Mouse (Mus musculus) ES-E14 (cell line): ENCODE measurements around the gene Fbn1. TPM values are rescaled to one million over a fixed set of nuclear protein-coding genes. Genes with fewer than 3 reads are reported as not detected.

Experiments used
- DNase-seq: peaks from one replicate; pipeline ENCODE4 v3.0.0-alpha.2; 2013; ENCODE audit warnings: low read depth, low spot score
- H3K27ac ChIP-seq: 2 replicates; pipeline ENCODE4 v1.5.1; 2012; ENCODE audit warnings: low read depth, mild to moderate bottlenecking, low read length, moderate library complexity, mixed read lengths; ENCODE audit not compliant: poor library complexity, insufficient read depth, severe bottlenecking
- H3K36me3 ChIP-seq: 2 replicates; pipeline ENCODE4 v1.6.1; 2012; ENCODE audit warnings: mild to moderate bottlenecking, low read length, moderate library complexity, mixed read lengths; ENCODE audit not compliant: control insufficient read depth, poor library complexity, insufficient read depth, severe bottlenecking
- H3K4me1 ChIP-seq, 2 experiments: fragments of 150-350 bp in 1 of 2; sonication (generic) in 1 of 2; 2 replicates each; pipeline ENCODE4 v1.6.1; 2012; ENCODE audit warnings: low read length in 2 of 2, mild to moderate bottlenecking in 1 of 2, mixed read lengths in 1 of 2; ENCODE audit not compliant: control insufficient read depth in 2 of 2, insufficient read depth in 2 of 2, poor library complexity in 1 of 2
- H3K4me3 ChIP-seq, 2 experiments: fragments of 150-350 bp in 1 of 2; sonication (generic) in 1 of 2; 2 replicates each; pipeline ENCODE4 v1.5.1; 2012; ENCODE audit warnings: low read length in 2 of 2, low read depth in 1 of 2, mild to moderate bottlenecking in 1 of 2, mixed read lengths in 1 of 2; ENCODE audit not compliant: insufficient read depth in 1 of 2, poor library complexity in 1 of 2, severe bottlenecking in 1 of 2
- H3K9ac ChIP-seq: 2 replicates; pipeline ENCODE4 v1.6.1; 2012; ENCODE audit warnings: low read depth, mild to moderate bottlenecking, low read length, mixed read lengths; ENCODE audit not compliant: poor library complexity, insufficient read depth, severe bottlenecking
- H3K9me3 ChIP-seq: fragments of 150-350 bp; sonication (generic); 2 replicates; pipeline ENCODE4 v1.6.1; 2012; ENCODE audit warnings: low read depth, mild to moderate bottlenecking, low read length; ENCODE audit not compliant: control insufficient read depth, insufficient read depth
- CHD2 ChIP-seq: IDR thresholded peaks from 2 replicates; pipeline ENCODE4 v1.6.1; 2014; ENCODE audit warnings: mild to moderate bottlenecking, low read depth, low read length, inconsistent platforms
- HCFC1 ChIP-seq: IDR thresholded peaks from 2 replicates; pipeline ENCODE4 v1.6.1; 2012; ENCODE audit warnings: low read length, inconsistent platforms, borderline replicate concordance; ENCODE audit not compliant: insufficient read depth
- MAFK ChIP-seq: IDR thresholded peaks from 2 replicates; pipeline ENCODE4 v1.6.1; 2014; ENCODE audit warnings: mild to moderate bottlenecking, low read depth, low read length, inconsistent platforms; ENCODE audit not compliant: insufficient read depth
- ZC3H11A ChIP-seq: IDR thresholded peaks from 2 replicates; pipeline ENCODE4 v1.6.1; 2012; ENCODE audit warnings: low read depth, mild to moderate bottlenecking, inconsistent platforms, low read length, borderline replicate concordance
- ZNF384 ChIP-seq: IDR thresholded peaks from 2 replicates; pipeline ENCODE4 v1.6.1; 2012; ENCODE audit warnings: low read depth, low read length, inconsistent platforms
- in situ Hi-C, 2 experiments: fragments of 600-800 bp; cut with MboI; formaldehyde crosslinking; loops; one replicate each; pipeline ENCODE4 v1.15.1; 2025; ENCODE audit warnings: low sequenced_read_pairs in 2 of 2, inconsistent platforms in 1 of 2; ENCODE audit not compliant: unreplicated experiment in 2 of 2
- total RNA-seq: library from RNA; depleted of rRNA; stranded (reverse); fragments of 300-350 nt; gene quantifications from 2 replicates; pipeline ENCODE4 v1.2.3, GENCODE M21; 2012

Gene Fbn1
- total RNA-seq, 1 experiment: 9.6 TPM

DNA sequence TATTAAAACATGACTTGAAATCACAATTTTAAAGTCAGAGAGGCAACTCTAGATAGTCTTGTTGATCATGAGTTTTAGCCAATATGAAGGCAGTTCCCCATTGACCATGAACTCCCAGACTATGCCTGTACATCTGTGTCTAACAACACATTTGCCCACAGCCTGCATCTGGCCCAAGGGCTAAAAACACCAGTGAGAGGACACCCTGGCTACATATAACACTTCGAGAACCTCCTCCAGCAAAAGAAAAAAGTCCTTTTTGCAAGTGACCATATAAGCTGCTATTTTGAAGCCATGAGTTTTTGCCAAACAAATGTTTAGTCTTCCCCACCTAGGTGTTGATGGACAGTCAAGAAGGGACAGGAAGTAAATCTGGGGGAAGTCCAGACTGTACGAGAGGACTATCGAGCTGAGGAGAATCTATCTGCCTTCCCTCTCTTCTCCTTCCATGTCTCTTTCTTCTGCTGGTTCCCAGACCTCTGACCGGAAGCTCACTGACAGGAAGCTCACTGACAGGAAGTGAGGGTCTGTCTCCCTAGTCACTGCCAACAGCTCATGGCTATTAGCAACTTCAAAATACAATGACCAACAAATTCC is 103.2 kb downstream of the Fbn1 start:
- in situ Hi-C loops: no loop called here
- H3K27ac ChIP-seq: no peak overlapping the region
- DNase-seq: no peak
- H3K36me3 ChIP-seq: no peaks in the 10 kb centered on the region
- no peaks in the 10 kb centered on the region for H3K4me1 ChIP-seq
- H3K9me3 ChIP-seq: no peaks in the 10 kb centered on the region
- no peak for TF ChIP-seq MAFK
- TF ChIP-seq CHD2: no peak
- TF ChIP-seq HCFC1: no peak
- no peak for TF ChIP-seq ZNF384
- TF ChIP-seq ZC3H11A: no peak
- H3K4me3 ChIP-seq: no peak overlapping the region
- H3K9ac ChIP-seq: no peak overlapping the region

DNA sequence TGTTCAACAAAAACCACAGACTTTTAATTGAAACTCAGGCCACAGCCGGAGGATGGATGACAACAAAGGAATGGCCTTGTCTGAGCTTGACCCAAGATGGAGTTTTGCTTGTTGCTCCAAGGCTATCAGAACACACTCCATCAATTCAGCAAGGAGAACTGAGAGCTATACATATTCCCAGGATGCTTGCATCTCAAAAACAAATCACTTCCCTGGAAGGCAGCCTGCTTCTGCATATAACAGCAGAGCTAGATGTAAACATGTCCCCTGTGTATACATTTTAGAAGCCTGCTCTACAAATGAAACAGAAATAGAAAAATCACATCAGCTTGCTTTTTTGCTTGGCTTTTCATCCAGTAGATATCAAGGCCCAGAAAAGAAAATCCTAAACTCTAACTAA is 105.5 kb downstream of the Fbn1 start:
- no peaks in the 10 kb centered on the region for H3K4me1 ChIP-seq
- no peaks in the 10 kb centered on the region for H3K36me3 ChIP-seq
- TF ChIP-seq CHD2 (no peak), MAFK (no peak), ZNF384 (no peak), HCFC1 (no peak), ZC3H11A (no peak)
- no peak overlapping the region for H3K9ac ChIP-seq
- in situ Hi-C loops: no loop called here
- H3K27ac ChIP-seq: no peak overlapping the region
- no peak overlapping the region for H3K4me3 ChIP-seq
- no peak for DNase-seq
- H3K9me3 ChIP-seq: no peaks in the 10 kb centered on the region

DNA sequence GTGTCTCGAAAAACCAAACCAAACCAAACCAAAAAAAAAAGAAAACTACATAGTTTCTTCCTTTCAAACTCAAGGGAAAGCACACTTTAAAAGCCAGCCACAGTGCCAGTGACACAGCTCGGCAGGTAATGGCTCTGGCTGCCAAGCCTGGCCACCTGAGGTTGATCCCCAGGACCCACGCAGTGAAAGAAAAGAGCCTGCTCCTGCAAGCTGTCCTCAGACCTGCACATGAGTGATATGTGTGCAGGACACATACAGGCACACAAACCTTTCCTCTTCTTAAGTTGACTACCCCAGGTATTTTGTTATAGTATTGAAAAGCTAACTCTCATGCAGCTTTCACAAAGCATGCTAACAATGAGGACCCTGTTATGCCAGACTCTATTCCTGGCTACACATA is 107.7 kb downstream of the Fbn1 start:
- no peaks in the 10 kb centered on the region for H3K9me3 ChIP-seq
- in situ Hi-C loops: no loop called here

DNA sequence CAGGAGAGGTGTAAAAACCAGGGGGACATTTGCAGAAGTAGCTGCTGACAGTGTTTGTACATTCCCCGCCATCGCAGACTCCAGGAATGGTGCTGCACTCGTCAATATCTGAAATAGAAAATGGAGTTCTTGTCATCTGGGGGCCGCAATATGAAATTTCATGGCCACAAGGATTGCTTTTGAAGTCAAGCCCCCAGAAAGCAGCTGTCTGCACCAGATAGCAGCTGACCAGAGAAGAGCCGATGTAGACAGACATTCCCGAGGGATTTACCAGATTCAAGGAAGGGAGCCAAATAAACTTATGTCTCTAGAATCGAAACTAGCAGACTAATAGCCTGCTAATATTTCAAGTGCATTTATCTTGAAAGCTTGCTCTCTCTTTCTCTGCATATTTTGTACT is 110.0 kb downstream of the Fbn1 start:
- no peak overlapping the region for H3K9ac ChIP-seq
- in situ Hi-C loops: no loop called here
- DNase-seq: no peak
- no peak overlapping the region for H3K4me3 ChIP-seq
- H3K4me1 ChIP-seq: no peaks in the 10 kb centered on the region
- H3K27ac ChIP-seq: no peak overlapping the region
- no peaks in the 10 kb centered on the region for H3K36me3 ChIP-seq
- TF ChIP-seq MAFK: no peak
- no peak for TF ChIP-seq HCFC1
- no peak for TF ChIP-seq ZC3H11A
- no peak for TF ChIP-seq ZNF384
- TF ChIP-seq CHD2: no peak
- no peaks in the 10 kb centered on the region for H3K9me3 ChIP-seq

More for the DNA sequence above, 107.7 kb downstream of the Fbn1 start:
- Histone ChIP-seq H3K36me3 (no peaks in the 10 kb centered on the region), H3K27ac (no peak overlapping the region), H3K9ac (no peak overlapping the region), H3K4me1 (no peaks in the 10 kb centered on the region), H3K4me3 (no peak overlapping the region)
- DNase-seq: no peak
- TF ChIP-seq CHD2: no peak
- no peak for TF ChIP-seq HCFC1
- TF ChIP-seq MAFK: no peak
- TF ChIP-seq ZC3H11A: no peak
- no peak for TF ChIP-seq ZNF384

DNA sequence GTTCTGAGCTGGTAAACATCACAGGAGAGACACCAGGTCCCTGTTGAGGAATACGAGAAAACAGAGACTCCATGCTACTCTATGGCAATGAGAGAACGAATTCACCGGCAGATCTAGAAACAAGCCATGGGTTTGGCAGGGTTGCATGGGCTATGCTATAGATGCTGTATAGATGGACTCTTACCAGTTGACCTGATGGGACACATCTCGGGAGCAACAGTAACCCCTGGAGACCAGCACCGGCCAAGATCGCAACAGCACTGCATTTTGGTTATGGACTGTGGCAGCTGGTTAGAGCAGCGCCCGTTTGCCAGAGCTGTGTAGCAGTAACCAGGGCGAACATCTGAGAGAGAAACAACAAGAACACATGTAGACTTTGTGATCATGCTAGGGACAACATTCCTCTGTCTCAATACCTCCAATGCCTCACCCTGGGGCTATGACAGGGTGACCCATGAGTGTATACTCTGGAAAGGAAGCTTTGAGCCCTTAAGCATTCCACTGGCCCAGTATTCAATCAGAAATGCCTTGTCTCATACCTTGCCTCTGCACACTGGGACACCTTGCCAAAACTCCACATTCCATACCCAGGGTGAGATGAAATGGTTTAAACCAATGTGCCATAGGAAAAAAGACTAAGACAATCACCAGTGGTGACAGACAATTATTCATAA is 113.2 kb downstream of the Fbn1 start:
- H3K4me3 ChIP-seq: no peak overlapping the region
- no peak for TF ChIP-seq ZNF384
- no peak for TF ChIP-seq CHD2
- TF ChIP-seq ZC3H11A: no peak
- TF ChIP-seq HCFC1: no peak
- no peak for TF ChIP-seq MAFK
- in situ Hi-C loops: no loop called here

More for the DNA sequence above, 113.2 kb downstream of the Fbn1 start:
- no peaks in the 10 kb centered on the region for H3K9me3 ChIP-seq
- H3K27ac ChIP-seq: no peak overlapping the region
- H3K4me1 ChIP-seq: no peaks in the 10 kb centered on the region
- H3K9ac ChIP-seq: no peak overlapping the region
- DNase-seq: no peak
- no peaks in the 10 kb centered on the region for H3K36me3 ChIP-seq
